Mouse (Mus musculus): Measurements from ENCODE around the gene App.

App gene

GRCm38 (mm10) chr16:85023106-85023505, 150.5 kb downstream of the App start:
- no peak for DNase-seq (ENCODE audit: low spot score in 2 of 2)

- no peak for DNase-seq (ENCODE audit: low spot score in 2 of 2)
Observed at GRCm38 (mm10) chr16:85020696-85021323, 152.8 kb downstream of the App start.

- DNase-seq (ENCODE audit: low spot score in 2 of 2): no peak
Observed at GRCm38 (mm10) chr16:85019273-85019672, 154.3 kb downstream of the App start.

GRCm38 (mm10) chr16:85017845-85018244, 155.7 kb downstream of the App start:
- DNase-seq (ENCODE audit: low spot score in 2 of 2): no peak

GRCm38 (mm10) chr16:85012695-85013094, 160.9 kb downstream of the App start:
- DNase-seq (ENCODE audit: low spot score in 2 of 2): no peak

- no peak for DNase-seq (ENCODE audit: low spot score in 2 of 2)
Observed at GRCm38 (mm10) chr16:85012172-85012571, 161.4 kb downstream of the App start.

GRCm38 (mm10) chr16:85010651-85011050, 162.9 kb downstream of the App start:
- no peak for DNase-seq (ENCODE audit: low spot score in 2 of 2)

- no peak for DNase-seq (ENCODE audit: low spot score in 2 of 2)
Observed at GRCm38 (mm10) chr16:85008866-85009645, 164.5 kb downstream of the App start.

- peak in 1 of 2 experiments; percentile 57 for DNase-seq (ENCODE audit: low spot score in 2 of 2)
Observed at GRCm38 (mm10) chr16:85001939-85002556, 171.5 kb downstream of the App start.

GRCm38 (mm10) chr16:85000304-85000703, 173.3 kb downstream of the App start:
- no peak for DNase-seq (ENCODE audit: low spot score in 2 of 2)

GRCm38 (mm10) chr16:84997551-84997950, 176.0 kb downstream of the App start:
- no peak for DNase-seq (ENCODE audit: low spot score in 2 of 2)

- no peak for DNase-seq (ENCODE audit: low spot score in 2 of 2)
Observed at GRCm38 (mm10) chr16:84995441-84995867, 178.1 kb downstream of the App start.

- DNase-seq (ENCODE audit: low spot score in 2 of 2): no peak
Observed at GRCm38 (mm10) chr16:84992888-84993287, 180.7 kb downstream of the App start.

GRCm38 (mm10) chr16:84991011-84991410, 182.6 kb downstream of the App start:
- no peak for DNase-seq (ENCODE audit: low spot score in 2 of 2)

GRCm38 (mm10) chr16:84989938-84990337, 183.6 kb downstream of the App start:
- DNase-seq (ENCODE audit: low spot score in 2 of 2): no peak

GRCm38 (mm10) chr16:84989476-84989875, 184.1 kb downstream of the App start:
- no peak for DNase-seq (ENCODE audit: low spot score in 2 of 2)

GRCm38 (mm10) chr16:84987724-84988287, 185.8 kb downstream of the App start:
- no peak for DNase-seq (ENCODE audit: low spot score in 2 of 2)

- no peak for DNase-seq (ENCODE audit: low spot score in 2 of 2)
Observed at GRCm38 (mm10) chr16:84986016-84986631, 187.4 kb downstream of the App start.

- no peak for DNase-seq (ENCODE audit: low spot score in 2 of 2)
Observed at GRCm38 (mm10) chr16:84985340-84985739, 188.2 kb downstream of the App start.

- no peak for DNase-seq (ENCODE audit: low spot score in 2 of 2)
Observed at GRCm38 (mm10) chr16:84983428-84983827, 190.1 kb downstream of the App start.

- no peak for DNase-seq (ENCODE audit: low spot score in 2 of 2)
Observed at GRCm38 (mm10) chr16:84982589-84982988, 191.0 kb downstream of the App start.

GRCm38 (mm10) chr16:84978589-84978988, 195.0 kb downstream of the App start:
- DNase-seq (ENCODE audit: low spot score in 2 of 2): no peak
